Mouse (Mus musculus) testis, postnatal 14 days (tissue): Measurements from ENCODE around the gene Otud7b.

Experiments
- DNase-seq: peaks from one replicate; pipeline ENCODE4 v3.0.0; 2021; ENCODE audit warnings: low spot score

Gene Otud7b

DNA sequence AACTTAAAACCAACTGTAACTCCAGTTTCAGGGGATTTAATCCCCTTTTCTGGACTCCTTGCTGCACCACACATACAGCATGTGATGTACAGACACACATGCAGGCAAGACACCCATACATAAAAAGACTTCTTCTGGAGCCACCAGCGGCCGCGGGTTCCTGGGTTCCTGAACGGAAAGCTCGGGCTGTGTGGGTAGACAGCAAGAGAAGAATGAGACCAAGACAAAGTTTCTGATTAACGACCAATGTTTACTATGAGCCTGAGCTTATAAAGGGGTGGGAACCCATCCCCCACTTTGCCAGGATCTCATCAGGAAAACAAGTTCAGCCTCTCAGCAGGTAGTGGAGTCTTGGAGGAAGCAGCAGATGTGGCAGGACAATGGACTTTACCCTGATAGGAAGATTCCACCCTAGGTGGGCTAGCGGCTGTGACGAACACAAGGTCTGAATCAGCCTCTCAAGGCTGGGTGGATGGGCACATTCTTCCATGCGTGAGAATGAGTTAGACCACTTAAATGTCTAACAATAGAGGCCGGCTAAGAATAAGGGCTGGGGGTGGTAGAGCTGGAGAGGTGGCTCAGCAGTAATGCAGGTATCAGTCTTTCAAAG lies 20.1 kb upstream of the Otud7b start:
- DNase-seq, result no peak

DNA sequence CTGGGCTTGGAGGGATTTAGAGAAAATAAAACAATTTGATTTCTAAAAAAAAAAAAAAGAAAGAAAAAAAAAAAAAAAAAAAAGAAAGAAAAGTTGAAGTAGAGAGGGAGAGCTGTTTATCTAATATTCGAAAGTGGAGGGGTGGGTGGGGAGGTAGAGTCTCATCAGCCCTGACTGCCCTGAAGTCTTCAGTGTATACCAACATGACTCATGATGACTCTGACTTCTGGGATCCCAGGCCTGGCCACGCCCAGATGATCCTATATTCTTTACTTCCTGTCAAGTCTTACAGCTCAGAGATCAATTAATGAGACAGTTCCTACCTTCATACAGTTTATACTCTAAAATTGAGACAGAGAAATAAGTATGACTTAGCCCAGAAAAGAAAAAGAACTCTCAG lies 17.1 kb upstream of the Otud7b start:
- no peak for DNase-seq

DNA sequence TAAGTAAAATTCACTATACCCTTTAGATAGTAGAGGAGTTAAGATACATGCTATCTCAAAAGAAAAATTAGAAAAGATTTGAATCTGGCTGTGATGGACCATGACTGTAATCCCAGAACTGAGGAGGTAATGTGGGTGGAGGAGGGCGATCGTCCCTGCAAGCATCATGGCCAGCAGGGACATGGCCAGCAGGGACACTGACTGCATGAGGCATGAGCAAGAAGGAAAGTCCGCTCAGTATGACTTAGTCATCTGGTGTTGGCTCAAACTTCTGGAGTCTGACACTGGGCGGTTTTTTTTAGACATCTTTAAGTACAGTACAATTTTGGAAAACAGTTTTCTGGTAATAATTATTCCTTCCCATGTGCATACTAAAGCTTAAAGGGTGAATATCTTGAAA lies 16.5 kb upstream of the Otud7b start:
- no peak for DNase-seq

DNA sequence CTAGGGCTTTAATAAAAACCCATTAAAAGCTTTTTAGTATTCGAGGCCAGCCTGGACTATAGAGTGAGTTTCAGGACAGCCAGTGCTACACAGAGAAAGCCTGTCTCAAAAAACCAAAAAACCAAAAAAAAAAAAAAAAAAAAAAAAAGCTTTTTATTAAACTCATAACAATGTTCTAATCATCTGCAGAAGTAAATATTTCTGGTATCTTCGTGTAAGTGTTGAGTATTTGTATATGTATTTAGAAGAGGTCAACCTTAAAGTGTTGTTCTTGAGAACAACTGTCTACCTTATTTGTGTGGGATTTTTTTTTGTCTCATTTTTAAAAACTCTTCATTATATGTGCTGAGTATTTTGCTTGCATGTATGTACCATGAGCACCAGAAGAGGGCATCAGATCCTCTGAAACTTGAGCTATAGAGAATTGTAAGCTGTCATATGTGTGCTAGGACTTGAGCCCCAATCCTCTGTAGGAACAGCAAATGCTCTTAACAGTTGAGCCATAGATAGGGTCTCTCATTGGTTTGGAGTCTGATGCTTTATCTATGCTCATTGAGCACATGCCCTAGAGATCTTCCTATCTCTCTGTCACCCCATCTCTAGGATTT lies 14.3 kb upstream of the Otud7b start:
- DNase-seq, result no peak

DNA sequence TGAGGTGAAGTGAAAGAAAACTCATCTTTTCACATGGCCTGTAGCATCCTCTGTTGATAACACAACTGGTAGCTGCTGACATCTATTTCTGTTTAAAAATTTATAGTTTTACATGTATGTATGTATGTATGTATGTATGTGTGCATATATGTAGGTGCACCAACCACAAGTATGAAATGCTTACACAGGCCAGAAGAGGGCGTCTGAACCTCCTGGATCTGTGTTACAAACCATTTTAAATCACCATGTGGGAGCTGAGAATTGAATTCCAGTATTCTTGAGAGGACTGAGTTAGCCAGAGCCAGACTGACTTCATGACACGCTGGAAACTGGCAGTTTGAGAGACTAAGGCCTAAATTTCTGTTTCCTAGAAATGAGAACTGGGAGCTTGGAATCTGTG lies 13.2 kb upstream of the Otud7b start:
- no peak for DNase-seq

DNA sequence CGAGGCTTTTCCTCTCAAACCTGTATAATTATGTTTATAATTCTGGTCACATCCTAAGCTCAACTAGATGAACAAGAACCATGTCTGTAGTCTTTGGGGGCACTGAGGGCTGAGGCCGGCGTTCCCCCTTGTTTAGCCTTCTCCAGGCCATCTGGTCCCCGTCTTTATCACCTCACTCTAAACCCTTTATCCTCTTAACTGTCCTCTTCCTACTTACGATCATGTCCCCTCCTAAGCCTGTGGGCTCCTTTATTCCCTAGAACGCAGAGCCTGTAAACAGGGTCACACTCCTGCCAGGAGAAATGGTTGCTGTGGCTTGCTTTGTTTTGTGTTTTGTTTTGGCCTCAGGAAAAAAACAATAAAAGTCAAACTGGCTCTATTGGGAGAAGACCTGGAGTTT lies 12.4 kb upstream of the Otud7b start:
- no peak for DNase-seq

DNA sequence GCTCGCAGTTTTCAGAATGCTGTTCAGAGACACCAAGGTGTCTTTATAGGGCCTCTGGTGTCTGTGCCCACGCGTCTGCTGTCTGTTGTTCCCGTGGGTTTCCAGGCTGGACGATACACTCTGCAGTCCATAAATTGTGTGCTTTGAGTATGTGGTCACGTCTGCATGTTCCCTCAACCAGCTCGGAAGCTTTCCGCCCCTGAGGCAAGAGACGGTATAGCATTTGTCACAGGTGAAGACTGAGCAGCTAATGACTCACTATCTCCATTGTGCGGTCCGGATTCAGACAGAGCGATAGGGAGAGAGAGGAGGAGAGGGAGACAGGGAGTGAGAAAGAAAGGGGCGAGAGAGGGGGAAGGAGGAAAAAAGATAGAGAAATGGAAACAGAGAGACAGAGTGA lies 10.8 kb upstream of the Otud7b start:
- no peak for DNase-seq

DNA sequence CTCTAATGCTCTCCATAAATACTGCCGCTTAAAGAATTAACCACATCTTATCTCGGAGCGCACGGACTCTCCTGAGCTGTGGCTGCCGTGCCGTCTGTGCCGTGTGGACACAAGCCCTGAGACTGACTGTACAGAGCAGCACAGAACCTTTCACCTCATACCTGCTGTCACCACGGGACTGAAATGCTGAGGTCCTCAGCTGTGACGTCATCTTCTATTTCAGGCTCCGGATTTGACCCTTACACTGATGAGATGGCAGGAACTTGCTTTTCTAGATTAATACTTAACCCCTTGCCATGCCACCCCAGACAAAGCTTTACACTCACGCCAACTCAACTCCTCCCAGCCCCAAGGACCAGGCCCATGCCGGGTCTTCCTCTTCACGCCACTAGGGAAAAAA lies 10.1 kb upstream of the Otud7b start:
- no peak for DNase-seq

DNA sequence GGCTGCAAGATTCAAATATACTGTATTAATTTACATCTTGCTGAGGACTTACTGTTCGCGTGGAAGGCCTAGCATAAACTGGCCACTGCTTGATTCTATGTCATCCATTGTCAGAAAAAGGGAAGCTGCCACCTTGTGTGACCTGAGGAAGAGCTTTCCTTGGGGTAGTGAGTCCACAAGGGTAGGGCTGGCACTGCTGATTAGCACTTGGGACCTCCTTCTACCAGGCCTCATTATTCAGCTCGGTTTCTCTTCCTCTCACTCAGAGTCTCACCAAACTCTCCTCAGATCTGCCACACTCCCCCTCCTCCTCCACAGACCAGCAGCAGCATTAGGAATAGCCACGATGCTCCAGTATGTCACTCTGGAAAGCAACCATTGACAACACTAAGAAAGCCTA lies 6.2 kb upstream of the Otud7b start:
- no peak for DNase-seq

DNA sequence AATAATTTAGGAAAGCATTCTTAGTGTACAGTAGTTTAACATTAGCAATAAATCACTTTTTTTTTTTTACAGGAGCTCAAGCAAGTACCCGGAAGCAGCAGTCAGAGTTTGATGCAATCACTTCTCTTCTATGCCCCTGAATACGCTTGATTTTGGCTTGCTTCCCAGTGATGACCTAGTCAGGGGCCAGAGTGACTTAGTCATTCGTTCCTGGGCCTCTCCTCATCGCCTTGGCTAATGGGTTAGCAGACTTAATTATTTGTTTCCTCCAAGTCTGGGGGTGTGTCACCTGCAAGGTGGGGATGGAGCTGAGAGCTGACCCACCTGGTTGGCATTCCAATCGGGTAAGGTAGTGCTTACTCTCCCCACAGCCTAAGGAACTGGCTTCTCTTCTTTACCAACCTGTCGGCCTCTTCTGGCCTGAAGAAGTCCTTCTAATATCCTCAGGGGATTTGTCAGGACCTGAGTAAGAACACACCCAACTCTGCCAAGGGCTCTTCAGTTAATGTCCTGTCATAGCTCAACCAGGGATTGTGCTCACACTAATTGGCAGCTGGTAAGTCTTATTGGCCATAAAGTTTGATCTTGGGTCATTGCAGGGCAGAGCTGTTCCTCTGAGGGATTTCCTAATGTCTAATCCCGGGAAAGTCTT lies 5.6 kb upstream of the Otud7b start:
- no peak for DNase-seq

DNA sequence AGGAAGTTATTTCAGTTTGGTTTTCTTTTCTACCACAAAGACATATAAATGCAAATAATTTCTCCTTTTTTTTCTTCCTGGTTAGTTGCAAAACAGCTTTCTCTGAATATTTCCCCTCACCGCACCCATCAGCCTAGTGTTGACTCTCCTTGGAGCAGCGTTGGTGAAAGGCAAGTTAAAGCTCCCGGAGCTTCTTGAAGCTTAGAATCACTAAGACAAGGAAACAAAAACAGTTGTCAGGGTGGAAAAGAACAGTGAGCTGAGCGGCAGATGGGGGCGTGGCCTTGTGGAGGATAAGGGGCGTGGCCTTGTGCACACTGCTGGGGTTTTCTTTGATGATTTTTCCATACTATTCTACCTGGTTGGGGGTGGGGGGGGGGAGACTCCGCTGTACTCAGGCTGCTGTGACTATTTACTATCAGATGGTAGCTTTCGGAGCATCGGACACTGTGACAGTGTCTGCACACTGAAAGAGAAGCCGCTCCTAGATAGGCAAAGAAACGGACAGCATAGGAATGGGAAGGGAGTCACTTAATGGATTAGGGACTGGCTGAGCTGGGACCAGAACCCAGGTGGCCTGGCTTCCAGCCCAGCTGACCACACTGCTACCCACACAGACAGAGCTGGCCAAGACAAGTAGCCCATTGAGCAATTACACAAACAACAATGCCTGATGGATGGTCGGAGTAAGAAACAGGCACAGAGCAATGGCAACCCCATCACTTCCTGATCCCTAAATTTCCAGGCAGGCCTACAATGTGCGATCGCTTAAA lies 2.0 kb upstream of the Otud7b start:
- peak; percentile 17 for DNase-seq

DNA sequence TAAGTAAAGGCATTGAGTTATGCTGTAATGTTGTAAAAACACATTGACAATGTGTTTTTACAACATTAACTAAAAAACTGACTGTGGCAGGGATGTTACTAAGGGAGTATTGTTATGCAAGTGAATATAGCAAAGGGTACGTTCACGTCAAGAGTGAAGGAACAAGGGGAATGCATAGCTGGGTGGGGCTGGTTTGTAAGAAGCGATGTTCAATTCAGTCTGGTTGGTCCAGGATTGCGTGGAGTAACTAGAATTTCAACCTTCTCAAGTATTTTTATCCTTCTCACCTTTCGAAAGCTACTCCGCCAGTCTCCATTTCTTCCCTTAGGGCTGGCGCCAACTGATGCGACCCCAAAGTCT lies 446 bp upstream of the Otud7b start:
- DNase-seq, result no peak

DNA sequence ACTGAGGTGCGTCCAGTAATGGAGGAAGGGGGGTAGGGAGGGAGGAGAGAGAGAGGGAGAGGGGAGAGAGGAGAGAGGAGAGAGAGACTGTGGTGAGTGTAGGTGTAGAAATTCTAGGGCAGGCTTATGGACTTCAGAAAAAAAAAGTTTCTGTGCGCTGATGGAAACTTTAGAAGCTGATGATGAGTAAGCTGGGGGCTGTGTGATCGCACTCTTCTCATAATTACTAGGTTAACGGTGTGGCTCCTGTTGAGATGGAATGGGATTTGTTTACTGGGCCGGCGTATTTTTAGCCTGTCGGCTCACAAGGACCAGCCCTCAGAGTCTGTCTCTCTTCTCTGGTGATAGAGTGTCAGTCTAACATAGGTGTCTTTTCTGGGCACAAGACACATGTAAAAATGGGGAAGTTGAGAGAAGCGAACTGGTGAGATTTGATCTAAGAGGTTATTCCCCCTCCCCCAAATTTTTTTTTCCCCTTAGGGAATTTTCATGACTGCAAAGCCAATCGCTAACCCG lies 963 bp downstream of the Otud7b start:
- no peak for DNase-seq

DNA sequence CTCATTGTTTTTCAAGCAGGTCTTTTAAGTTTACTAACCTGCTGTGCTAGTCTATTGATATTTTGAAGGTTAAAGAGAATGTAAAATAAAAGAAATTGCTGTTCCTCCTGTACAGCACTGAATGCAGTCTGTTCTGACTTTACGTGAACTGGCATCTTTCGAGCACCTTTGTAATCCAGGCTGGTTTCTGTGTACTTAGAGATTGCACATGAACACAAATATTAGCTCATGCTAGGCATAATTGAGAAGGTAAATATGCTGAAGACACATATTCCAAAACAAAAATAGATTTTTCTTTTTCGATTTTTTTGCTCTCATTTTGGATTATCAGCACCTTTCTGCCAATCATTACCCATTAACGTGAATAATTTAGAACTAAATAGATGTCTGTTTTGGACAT lies 1.8 kb downstream of the Otud7b start:
- DNase-seq, result no peak

DNA sequence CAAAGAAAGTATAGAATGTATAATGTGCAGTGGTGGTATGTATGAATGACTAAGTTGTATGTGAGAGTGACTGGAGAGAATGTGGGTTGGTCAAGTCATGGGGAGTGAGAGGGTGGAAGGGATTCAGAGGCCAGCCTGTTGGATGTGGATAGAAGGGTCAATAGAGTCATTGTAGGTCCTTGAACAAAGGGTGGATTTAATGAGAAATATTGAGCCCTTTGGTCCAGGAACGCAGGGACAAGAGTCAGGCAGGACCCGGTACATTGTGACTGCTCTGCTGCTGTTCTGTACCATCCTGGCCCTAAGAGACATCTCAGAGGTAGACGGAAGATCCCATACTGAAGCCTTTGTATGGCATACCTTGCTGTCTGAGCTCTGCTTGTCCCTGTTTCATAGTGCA lies 4.0 kb downstream of the Otud7b start:
- no peak for DNase-seq

DNA sequence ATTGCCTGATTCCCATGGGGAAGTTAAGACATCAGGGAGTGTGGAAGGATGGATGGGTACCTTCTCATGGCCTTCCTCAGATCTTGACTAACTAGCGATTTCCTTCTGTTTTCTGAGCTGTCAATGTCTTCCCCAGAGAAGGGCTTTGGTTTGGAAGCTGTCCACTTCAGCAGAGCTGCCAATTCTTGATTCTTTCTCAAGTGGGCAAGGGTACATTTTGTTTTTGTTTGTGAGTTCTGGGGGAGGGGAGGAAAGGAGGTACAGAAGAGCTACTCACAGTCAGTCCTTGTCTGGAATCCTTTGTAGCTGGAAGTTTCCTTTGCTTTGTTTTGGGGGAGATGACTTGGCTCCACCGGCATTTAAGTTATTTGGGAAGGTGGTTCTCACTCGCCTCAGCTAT lies 8.9 kb downstream of the Otud7b start:
- no peak for DNase-seq

DNA sequence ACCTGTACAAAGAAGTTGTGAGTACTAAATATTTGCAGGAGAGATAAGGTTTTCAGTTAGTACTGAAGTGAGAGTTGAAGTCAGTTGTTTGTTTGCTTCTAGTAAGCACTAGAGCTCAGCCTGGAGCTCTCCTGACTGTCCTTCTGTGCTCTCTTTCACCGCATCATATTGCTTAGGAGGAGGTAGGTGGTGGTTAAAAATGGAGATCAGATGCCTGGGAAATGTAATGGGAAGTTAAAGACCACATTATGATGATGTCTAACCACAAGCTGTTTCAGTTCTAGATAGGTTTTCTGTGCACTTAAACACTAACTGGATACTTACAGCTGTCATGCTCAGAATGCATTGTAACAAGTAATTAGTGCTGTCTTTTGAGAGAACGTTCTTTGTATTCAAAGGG lies 13.8 kb downstream of the Otud7b start:
- DNase-seq, result no peak

DNA sequence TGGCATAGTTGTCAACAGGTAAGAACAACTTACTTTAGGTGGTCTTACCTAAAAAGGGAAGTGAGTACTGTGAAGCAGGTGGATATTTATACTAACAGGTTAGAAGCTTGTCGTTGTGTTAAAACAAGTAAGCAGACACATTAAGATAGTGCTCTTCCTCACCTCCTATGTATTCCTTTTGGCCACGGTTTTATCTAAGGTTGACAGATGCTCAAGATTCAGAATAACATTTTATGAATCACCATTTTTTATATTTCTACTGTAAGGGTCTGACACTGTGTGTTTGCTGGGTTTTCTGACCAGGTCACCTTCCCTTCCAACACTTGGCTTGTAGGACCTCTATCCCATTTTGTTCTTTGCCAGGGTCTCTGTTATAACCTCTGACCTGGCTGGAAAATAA lies 14.4 kb downstream of the Otud7b start:
- DNase-seq, result no peak

DNA sequence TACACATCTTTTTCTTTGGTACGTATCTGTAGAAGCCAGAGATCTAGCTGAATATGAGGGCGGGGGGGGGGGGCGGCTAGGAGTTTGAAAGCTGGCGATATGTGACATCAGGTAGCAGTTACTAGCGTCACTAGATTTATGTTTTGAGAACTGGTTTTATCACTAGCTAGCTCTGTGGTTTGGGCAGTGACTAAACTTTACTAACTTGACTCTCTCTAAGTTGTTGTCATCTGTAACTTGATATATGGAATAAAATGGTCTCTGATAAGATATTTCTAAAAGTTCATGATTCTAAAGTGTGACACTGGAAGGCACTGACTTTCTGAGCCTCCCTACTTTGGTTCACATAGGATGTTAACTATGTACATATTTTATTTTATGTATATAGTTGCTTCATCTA lies 19.9 kb downstream of the Otud7b start:
- no peak for DNase-seq

DNA sequence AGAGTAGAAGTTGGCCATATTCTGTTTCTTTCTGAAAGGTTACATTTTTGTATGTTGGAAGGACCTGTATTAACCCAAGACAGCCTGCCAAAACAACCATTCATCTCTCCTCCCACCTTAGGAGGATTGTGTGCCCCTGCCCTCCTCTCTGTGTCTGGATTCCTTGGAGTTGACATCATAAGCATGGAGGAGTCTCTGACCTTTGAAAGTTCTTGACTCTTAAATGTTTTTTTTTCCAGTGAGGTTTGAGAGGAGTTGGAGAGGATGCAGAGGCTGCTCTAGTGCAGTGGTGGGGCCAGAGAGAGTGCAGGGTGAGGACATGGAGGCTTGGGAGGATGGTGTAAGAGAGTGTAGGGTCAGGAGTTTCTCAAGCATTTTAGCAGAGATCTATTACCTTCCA lies 23.8 kb downstream of the Otud7b start:
- peak; percentile 9 for DNase-seq

DNA sequence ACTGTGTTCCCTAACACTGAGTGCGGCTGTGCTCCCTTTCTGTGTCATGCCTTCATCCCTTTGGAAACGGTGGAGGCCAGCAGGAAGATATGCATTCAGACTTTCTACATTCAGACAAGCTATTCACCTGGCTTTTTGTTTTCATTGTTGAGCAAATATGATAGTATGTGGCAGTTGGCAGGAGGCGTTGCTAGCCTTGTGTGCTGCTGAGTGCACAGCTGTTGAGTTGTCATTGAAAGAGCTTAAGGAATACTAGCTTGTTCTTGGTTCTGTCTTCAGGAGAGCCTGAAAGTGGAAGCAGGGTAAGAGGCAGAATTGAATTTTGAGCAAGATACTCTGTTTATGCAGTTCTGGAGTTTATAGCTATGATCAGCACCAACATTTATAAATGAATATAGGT lies 28.2 kb downstream of the Otud7b start:
- no peak for DNase-seq

DNA sequence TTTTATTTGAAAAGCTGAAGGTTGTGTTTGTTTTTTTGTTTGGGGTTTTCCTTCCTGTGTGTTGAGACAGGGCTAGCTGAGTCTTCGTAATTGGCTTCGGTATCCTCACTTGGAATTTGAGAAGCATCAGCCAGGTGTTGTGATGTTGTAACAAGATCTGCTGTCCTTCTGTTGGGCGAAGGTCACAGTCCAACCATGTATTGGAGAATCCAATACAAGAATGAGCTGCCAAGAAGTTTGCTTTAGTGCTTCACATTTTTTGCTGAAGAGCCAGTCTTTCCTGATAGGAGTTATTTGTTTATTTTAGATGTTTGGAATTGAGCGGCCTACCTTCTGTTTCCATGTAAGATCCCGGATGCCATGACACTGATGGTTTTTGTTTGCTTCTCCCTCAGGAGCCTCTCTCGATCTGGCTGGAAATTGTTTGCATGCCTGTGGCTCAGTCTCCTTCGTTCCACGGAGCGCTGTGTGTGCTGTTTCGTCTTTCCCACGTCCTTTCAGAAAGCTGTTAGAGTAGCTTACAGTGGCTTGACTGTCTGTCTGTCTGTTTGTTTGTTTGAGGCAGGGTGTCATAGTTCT lies 29.1 kb downstream of the Otud7b start:
- DNase-seq, result no peak

DNA sequence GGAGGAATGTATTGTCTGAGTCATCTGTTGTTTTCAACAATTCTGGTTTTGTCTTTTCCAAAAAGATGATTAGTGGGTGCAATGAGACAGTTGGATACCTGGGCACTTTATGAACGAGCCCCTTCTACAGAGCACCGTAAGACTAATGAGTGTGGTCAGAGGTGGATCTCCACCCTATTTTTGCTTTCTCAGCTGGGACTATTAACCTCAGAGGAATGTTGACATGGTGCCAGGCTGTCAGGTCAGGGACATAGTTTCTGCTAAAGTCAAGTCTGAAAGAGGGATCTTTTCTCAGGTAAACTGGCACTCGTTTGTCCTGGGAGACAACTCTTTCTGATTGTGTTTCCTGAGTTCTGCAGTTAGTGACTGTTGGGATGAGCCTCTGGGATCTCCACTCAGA lies 30.7 kb downstream of the Otud7b start:
- no peak for DNase-seq
